Mouse (Mus musculus): ENCODE results near the gene Cab39l.

DNA sequence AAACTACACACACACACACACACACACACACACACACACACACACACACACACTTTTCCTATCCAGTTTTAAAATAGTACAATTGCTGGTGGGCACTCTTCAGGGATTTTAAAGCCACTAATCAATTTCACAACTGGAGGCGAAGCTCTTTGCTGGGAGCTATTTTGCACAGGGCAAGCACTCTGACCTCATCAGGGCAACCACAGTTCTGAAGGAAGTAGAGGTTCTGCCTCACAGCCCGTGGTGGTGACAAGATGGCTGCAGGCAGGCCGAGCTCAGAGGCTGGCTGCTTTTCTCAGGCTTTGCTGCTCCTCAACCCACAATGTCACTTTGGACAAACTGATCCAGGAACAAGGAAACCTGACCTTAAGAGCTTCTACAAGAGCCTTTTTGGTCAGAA, 166.2 kb downstream of the Cab39l start:
- TF ChIP-seq POLR2A (IDR thresholded peaks at IDR 0.05; ENCODE audit: insufficient read depth, low read length), result no peak
- TF ChIP-seq EP300 (IDR thresholded peaks at IDR 0.05; ENCODE audit: insufficient read depth, low read depth, low read length), result no peak

Data from ES-Bruce4 (cell line).